Mouse (Mus musculus) liver, postnatal 0 days (tissue): ENCODE measurements around the gene Pradc1.

Experiments
- CTCF ChIP-seq: sonication (generic); IDR thresholded peaks from 2 replicates; pipeline ENCODE4 v1.5.1; 2016; ENCODE audit warnings: antibody characterized with exemption, low read depth
- EP300 ChIP-seq: IDR thresholded peaks from 2 replicates; pipeline ENCODE4 v1.6.1; 2016; ENCODE audit warnings: antibody characterized with exemption, low read depth, mild to moderate bottlenecking

- TF ChIP-seq CTCF (no peak), EP300 (no peak)
Observed at GRCm38 (mm10) chr6:85419150-85419549, 32.6 kb downstream of the Pradc1 start.
